Mouse (Mus musculus) spleen, embryonic (tissue): ENCODE results near the gene Rassf6.

Experiments used
- CTCF ChIA-PET: fragments of 350-600 bp; sonication (Branson Sonifier 250); formaldehyde crosslinking; loops from one replicate; lab custom pipeline; 2022; lab: Charles Lee

The Rassf6 gene

DNA sequence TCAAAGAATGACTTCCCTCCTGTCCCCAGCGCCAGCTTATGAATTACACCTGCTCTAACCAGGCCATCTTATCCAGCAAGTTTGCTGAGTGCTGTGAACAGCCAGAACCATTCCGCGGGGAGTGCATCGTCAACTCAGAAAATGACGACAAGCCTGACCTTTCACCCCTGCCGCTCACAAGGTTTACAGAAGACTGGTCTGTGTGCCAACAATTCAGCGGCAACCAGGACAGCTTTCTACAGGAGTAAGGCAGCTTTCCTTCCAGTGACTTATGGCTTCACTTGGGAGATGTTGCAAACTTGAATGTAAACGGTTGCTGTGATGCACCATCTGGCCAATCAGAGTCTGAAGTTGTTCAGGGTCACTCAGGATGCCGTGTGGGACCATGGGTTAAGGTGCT lies 62.7 kb downstream of the Rassf6 start:
- CTCF ChIA-PET = no interaction called here

DNA sequence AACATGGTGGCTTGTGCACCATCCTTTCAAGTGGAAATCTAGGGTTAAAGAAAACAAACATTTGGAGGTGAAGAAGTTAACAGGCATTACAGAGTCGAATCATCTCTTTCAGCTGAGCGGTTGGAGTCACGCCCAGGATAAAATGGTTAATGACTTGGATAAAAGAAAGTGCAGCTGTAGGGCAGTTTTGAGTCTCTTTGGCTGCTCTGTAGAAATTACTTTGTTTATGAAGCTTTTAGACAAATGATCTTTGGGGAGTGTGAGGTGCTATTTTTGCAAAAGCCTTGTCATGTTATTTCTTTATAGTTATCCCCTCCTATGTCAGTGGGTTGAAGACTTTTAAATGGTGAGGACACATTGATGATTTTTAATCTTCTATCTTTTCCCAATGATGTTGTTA lies 69.2 kb downstream of the Rassf6 start:
- CTCF ChIA-PET = no interaction called here

DNA sequence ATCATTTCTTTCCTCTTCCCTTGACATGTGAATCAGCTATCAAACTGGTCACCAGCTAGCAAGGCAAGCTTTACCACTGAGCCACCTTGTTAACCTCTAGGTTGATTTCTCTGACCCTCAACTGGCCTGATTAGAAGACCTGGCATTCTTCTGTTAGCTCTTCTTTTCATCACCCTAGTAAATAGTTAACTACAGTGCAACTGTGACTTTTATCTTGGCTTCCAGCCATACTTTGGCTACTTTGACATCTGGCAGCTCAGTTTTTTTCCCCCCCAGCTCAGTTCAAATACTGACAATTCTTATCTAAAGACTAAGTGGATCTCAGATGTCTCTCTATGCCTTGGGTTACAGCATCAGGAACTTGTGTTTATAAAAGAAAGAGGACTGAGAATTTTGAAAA lies 72.1 kb downstream of the Rassf6 start:
- CTCF ChIA-PET = no interaction called here

DNA sequence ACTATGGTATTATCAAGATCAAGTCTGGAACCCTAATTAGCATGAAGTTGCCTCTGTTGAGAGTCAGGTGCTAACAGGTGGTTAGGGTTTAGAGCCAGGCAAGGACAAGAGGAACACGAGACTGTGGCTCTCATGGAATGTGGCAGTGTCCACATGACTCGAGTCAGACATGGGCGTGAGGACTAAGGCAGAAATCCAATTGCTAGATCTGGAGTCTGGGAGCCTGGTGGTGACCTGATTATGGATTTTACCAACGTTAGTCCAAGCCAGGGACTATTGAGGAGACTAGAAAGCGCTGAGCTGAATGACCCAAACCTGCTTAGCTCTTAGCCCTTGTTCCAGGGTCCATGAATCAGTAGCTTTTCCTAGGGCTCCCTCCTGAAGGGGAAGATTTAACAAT lies 72.7 kb downstream of the Rassf6 start:
- CTCF ChIA-PET = no interaction called here

DNA sequence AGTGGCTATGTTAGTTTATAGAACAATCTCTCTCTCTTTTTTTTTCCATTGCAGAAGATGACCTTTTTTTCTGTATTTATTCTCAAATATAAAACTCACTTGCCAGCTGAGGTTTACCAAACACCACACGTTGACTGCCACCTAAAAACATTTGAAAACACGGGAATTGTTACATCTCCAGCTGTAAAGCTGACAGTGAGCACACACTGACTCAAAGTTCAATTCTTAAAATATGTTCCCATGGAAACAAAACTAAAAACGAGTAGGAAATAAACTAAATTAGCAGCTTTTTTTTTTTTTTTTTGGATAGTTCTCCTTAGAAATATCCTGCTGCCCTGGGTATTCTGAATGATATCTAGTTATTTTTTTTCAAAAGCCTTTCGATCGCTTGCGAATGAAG lies 75.3 kb downstream of the Rassf6 start:
- CTCF ChIA-PET = interaction anchor here (0.6 kb wide), 1 partner anchor 1748 kb away, joined by 3 read pairs; no protein-coding TSS in a partner anchor

DNA sequence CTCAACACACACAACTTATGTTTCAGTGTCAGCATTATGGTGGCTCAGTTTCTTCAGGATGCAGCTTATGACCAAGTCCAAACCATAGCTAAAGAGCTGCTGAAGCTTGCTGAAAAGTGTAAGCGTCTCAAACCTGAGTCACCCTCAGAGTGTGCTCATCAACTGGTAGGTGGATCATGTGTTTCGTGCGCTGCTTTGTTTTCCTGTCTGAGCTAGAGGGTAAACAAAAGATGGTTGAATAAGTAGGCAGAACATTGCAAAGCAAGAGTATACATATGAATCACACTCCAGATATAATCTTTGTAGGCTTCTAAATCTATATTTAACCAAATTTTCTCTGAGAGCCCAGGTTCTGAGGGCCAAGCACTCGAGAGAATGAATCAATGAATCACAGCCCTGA lies 76.3 kb downstream of the Rassf6 start:
- CTCF ChIA-PET = no interaction called here

DNA sequence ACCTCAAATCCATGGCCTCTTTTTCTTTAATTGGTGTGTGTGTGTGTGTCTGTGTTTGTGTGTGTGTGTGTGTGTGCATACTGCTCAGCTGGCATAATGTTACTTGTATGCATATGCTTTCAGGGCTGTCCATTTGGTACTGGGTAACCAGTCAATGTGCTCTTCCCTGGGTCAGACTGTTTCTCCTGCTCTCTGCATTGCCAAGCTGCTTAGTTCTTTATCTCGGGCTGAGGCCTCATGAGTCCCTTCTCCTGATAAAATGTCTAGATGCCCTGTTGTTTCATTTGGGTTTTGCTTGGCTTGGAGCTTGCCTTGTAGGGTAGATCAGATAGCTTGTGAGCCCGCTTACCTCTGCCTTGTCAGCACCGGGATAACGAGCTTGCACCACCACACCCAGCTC lies 77.6 kb downstream of the Rassf6 start:
- CTCF ChIA-PET = no interaction called here

DNA sequence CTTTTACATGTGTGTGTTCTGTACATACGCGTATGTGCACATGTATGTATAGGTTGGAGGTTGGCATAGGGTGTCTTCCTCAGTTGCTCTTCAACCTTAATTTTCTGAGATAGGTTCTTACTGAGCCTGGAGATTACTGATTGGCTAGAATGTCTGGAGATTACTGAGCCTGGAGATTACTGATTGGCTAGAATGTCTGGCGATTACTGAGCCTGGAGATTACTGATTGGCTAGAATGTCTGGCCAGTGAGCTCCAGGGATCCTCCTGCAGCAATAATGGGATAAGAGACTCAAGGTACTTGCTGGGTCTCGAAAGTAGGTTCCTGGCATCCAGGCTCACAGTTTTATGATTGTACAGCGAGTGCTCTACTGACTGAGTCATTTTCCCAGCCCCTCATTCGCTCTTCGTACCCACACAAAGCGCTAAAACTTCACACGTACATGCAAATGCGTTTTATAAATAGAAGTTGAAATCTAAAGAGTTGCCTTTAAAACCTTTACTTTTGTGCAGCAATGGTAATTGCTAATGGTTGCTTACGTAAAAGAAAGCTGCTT lies 78.7 kb downstream of the Rassf6 start:
- CTCF ChIA-PET = no interaction called here

DNA sequence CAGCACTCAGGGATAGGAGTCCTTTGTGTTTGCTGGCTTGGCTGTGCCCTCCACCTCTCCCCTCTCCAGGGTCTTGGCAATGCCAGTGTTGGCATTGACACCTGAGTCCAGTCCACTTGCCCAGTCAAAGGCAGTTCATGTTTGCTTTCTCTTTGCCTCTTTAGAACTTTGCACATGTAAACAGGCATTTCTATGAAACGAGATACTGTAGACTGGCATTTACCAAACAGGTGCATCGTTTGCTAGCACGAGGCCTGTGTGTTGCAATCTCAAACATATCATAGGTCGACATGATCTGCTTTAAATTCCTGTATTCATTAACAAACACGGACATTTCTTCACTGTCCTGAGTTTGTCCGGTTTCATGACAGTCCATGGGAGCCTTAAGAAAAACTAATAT lies 79.7 kb downstream of the Rassf6 start, which contains the start of gene 5830473C10Rik:
5830473C10Rik (plus strand) TSS at position 365 of the 400 bp plus-strand sequence.
- CTCF ChIA-PET = no interaction called here

DNA sequence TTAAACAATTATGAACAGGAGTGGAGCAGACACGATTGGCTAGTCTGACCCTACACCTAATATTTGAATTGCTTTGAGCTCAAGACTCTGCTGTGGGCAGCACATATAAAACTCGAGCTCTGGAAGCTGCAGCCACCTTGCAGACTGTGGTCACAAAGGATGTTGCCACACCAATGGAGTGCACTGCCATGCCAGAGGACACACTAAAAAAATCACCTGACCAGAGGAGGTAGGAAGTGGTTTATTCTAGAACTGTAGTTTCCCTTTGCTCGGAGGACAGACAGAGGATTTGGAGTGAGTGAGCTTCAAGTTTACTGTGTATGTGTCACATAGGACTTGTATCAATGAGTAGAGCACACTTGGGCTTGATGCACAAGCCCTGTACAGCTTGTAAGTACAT lies 84.4 kb downstream of the Rassf6 start:
- CTCF ChIA-PET = no interaction called here
